In the genomic region with DNA sequence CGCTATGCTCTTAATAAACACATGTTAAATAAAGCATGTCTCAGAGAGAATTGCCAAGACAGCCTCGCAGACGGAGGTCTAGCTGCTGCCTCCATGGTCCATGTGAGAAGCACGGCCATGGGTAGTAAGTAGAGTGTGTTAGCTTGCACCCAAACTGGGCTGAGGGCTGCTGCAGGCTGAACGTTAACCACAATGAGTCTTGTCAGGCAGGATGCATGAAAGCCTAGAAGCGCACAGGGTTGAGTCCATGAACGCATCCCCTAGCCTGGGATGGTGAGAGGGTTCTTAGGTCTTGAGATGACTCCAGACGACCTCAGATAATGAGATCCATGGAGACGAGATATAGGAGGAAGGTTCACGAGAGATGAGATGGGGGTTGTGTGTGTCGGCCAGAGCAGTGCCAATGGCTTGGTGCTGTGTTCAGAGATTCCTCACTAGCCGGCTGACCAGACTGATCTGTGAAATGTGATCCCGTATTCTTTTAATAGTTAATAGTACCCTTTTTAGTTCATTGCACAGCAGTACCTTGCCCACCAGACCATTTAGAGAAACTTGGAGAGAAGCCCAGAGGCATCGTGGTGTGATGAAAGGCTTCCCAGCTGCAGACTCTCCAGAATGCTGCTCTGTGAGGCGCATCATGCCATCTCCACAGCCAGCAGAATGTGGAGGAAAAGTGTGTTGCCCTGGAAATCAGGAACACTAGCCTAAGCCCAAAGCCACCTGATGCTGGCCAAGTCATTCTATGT, we compare ENCODE assay signal across 15 mouse cellular contexts. TPM values are rescaled to one million over a fixed set of nuclear protein-coding genes. Genes with fewer than 3 reads are reported as not detected.
A peak's percentile ranks its signal among the peaks of the same experiment; 100 is the strongest.
DNase-seq lines count a peak whose midpoint lies in the region; ATAC-seq lines count a peak whose summit lies in the region.
"Had no signal": no experiment of that assay in that cellular context is flagged by ENCODE, and none has a peak within 500 bp of the region (broad histone marks: within the 10 kb centered on the region; RNA-seq: fewer than 3 reads in every experiment).

No protein-coding gene starts in this region.

- H3K9me3 ChIP-seq in heart, embryonic 12.5 days (replicated peaks), result no peaks in the 10 kb centered on the region
- H3K9me3 ChIP-seq in neural tube, embryonic 15.5 days (replicated peaks), result no peaks in the 10 kb centered on the region
- no peaks in the 10 kb centered on the region for H3K9me3 ChIP-seq in kidney, embryonic 16.5 days (ENCODE audit: low read length)
- no peaks in the 10 kb centered on the region for H3K9me3 ChIP-seq in intestine, embryonic 16.5 days (ENCODE audit: control insufficient read depth, low read length)
- H3K9me3 ChIP-seq: neural tube, embryonic 12.5 days had no signal

- no peak overlapping the region for H3K9ac ChIP-seq in heart, embryonic 12.5 days
- H3K9ac ChIP-seq in neural tube, embryonic 15.5 days (replicated peaks), result no peak overlapping the region
- H3K9ac ChIP-seq in kidney, embryonic 16.5 days (replicated peaks; ENCODE audit: low read length), result no peak overlapping the region
- H3K9ac ChIP-seq in intestine, embryonic 16.5 days (ENCODE audit: low read depth, low read length), result no peak overlapping the region
- H3K9ac ChIP-seq: neural tube, embryonic 12.5 days had no signal

- ATAC-seq in heart, embryonic 12.5 days (ENCODE audit: insufficient number of reproducible peaks, low FRiP score), result no peak; the same call in 1 of the 2 replicates
- peak; percentile 48; the same call in 1 of the 2 replicates for ATAC-seq in neural tube, embryonic 15.5 days (ENCODE audit: low FRiP score)
- peak; percentile 91 for ATAC-seq in kidney, embryonic 16.5 days (ENCODE audit: low FRiP score, low TSS enrichment)
- ATAC-seq in megakaryocyte progenitor cell, adult 5-6 weeks (replicated peaks; ENCODE audit: poor library complexity), result no peak
- no peak for ATAC-seq in intestine, embryonic 16.5 days

- no peaks in the 10 kb centered on the region for H3K27me3 ChIP-seq in heart, embryonic 12.5 days (replicated peaks)
- H3K27me3 ChIP-seq in neural tube, embryonic 15.5 days (replicated peaks), result no peaks in the 10 kb centered on the region
- H3K27me3 ChIP-seq in kidney, embryonic 16.5 days (ENCODE audit: insufficient read depth, low read length), result no peaks in the 10 kb centered on the region
- H3K27me3 ChIP-seq in intestine, embryonic 16.5 days (replicated peaks; ENCODE audit: control insufficient read depth, insufficient read depth, low read length), result no peaks in the 10 kb centered on the region
- H3K27me3 ChIP-seq: neural tube, embryonic 12.5 days had no signal

- H3K27ac ChIP-seq in heart, embryonic 12.5 days (ENCODE audit: poor library complexity, severe bottlenecking), result no peak overlapping the region
- no peak overlapping the region for H3K27ac ChIP-seq in neural tube, embryonic 15.5 days (replicated peaks)
- peak overlapping the region; percentile 59 for H3K27ac ChIP-seq in kidney, embryonic 16.5 days (ENCODE audit: low read length)
- no peak overlapping the region for H3K27ac ChIP-seq in intestine, embryonic 16.5 days (ENCODE audit: low read length)
- H3K27ac ChIP-seq: neural tube, embryonic 12.5 days had no signal

- WGBS in heart, embryonic 12.5 days, result 39% methylated on average over 15 of the region's 15 CpGs
- 65% methylated on average over 15 of the region's 15 CpGs for WGBS in neural tube, embryonic 15.5 days
- 40% methylated on average over 15 of the region's 15 CpGs for WGBS in kidney, embryonic 16.5 days
- 65% methylated on average over 15 of the region's 15 CpGs for WGBS in intestine, embryonic 16.5 days

- no peak overlapping the region for H3K4me3 ChIP-seq in heart, embryonic 12.5 days
- no peak overlapping the region for H3K4me3 ChIP-seq in neural tube, embryonic 15.5 days (replicated peaks)
- no peak overlapping the region for H3K4me3 ChIP-seq in kidney, embryonic 16.5 days (ENCODE audit: low read length)
- H3K4me3 ChIP-seq in intestine, embryonic 16.5 days (ENCODE audit: low read length), result no peak overlapping the region
- H3K4me3 ChIP-seq: erythroblast, embryonic 14.5 days; neural tube, embryonic 12.5 days had no signal

- peak; percentile 78 for DNase-seq in heart, adult 11 months
- DNase-seq in neural tube, embryonic 10.5 days (ENCODE audit: extremely low spot score, low spot score), result no peak
- DNase-seq in lung, postnatal 4 days, result peak; percentile 27 to 63
- DNase-seq: adrenal gland, postnatal 25 days; cerebellum, adult 9-11 months had no signal

- H3K4me2 ChIP-seq in heart, embryonic 12.5 days, result no peak overlapping the region
- no peak overlapping the region for H3K4me2 ChIP-seq in neural tube, embryonic 15.5 days
- no peak overlapping the region; the same call in 1 of the 2 replicates for H3K4me2 ChIP-seq in kidney, embryonic 16.5 days (replicated peaks; ENCODE audit: low read depth, low read length)
- H3K4me2 ChIP-seq in intestine, embryonic 16.5 days (ENCODE audit: low read depth, low read length), result no peak overlapping the region
- H3K4me2 ChIP-seq: neural tube, embryonic 12.5 days had no signal

- peaks cover 14% of the 10 kb centered on the region for H3K4me1 ChIP-seq in heart, embryonic 12.5 days (replicated peaks)
- peaks cover 11% of the 10 kb centered on the region for H3K4me1 ChIP-seq in neural tube, embryonic 15.5 days
- H3K4me1 ChIP-seq in kidney, embryonic 16.5 days (ENCODE audit: insufficient read depth, low read length), result peaks cover 13% of the 10 kb centered on the region; the same call in 1 of the 2 replicates
- no peaks in the 10 kb centered on the region for H3K4me1 ChIP-seq in intestine, embryonic 16.5 days (ENCODE audit: control insufficient read depth, insufficient read depth, low read length)
- H3K4me1 ChIP-seq: neural tube, embryonic 12.5 days had no signal

- H3K36me3 ChIP-seq in heart, embryonic 12.5 days, result no peaks in the 10 kb centered on the region
- H3K36me3 ChIP-seq in neural tube, embryonic 15.5 days, result no peaks in the 10 kb centered on the region
- no peaks in the 10 kb centered on the region for H3K36me3 ChIP-seq in kidney, embryonic 16.5 days (ENCODE audit: insufficient read depth, low read length)
- H3K36me3 ChIP-seq in intestine, embryonic 16.5 days (ENCODE audit: control insufficient read depth, insufficient read depth, low read length), result no peaks in the 10 kb centered on the region
- H3K36me3 ChIP-seq: neural tube, embryonic 12.5 days had no signal

RNA-seq across cellular contexts. Expression of gene Frmpd2, which starts 16.5 kb away (rescaled TPM):
- polyA plus RNA-seq in heart, embryonic 12.5 days (2016; fragmentation: Nextera tagmentation; extraction: Ambion mirVana), result 0.03 and 0.26 TPM in 2 replicates
- 0.24 TPM in 1 of 2 replicates, not detected in the other for polyA plus RNA-seq in neural tube, embryonic 15.5 days (2015; fragmentation: Nextera tagmentation; extraction: Ambion mirVana)
- 0.02 and 0.06 TPM in 2 replicates for polyA plus RNA-seq in kidney, embryonic 16.5 days (2015; fragmentation: Nextera tagmentation; extraction: Ambion mirVana)
- total RNA-seq in megakaryocyte progenitor cell, adult 5-6 weeks (2015), result not detected in 2 replicates
- not detected in 2 replicates for total RNA-seq in megakaryocyte progenitor cell, adult 5-6 weeks (2017)
- not detected in 2 replicates for polyA plus RNA-seq in intestine, embryonic 16.5 days (2015; fragmentation: Nextera tagmentation; extraction: Ambion mirVana)
- total RNA-seq: adrenal gland, postnatal 25 days; gastrocnemius, postnatal 4 days had no signal
- polyA plus RNA-seq: C2C12; erythroblast, embryonic 14.5 days; neural tube, embryonic 12.5 days; small intestine, adult 2 months had no signal

RNA-seq across cellular contexts. Expression of gene Mapk8, which starts 41.0 kb away (rescaled TPM):
- polyA plus RNA-seq in heart, embryonic 12.5 days (2016; fragmentation: Nextera tagmentation; extraction: Ambion mirVana), result 12.6 and 13.6 TPM in 2 replicates
- 30.0 and 32.8 TPM in 2 replicates for polyA plus RNA-seq in neural tube, embryonic 15.5 days (2015; fragmentation: Nextera tagmentation; extraction: Ambion mirVana)
- polyA plus RNA-seq in kidney, embryonic 16.5 days (2015; fragmentation: Nextera tagmentation; extraction: Ambion mirVana), result 15.2 and 18.3 TPM in 2 replicates
- total RNA-seq in megakaryocyte progenitor cell, adult 5-6 weeks (2015), result 35.5 and 38.3 TPM in 2 replicates
- 65.6 and 68.9 TPM in 2 replicates for total RNA-seq in megakaryocyte progenitor cell, adult 5-6 weeks (2017)
- 10.2 and 10.3 TPM in 2 replicates for polyA plus RNA-seq in intestine, embryonic 16.5 days (2015; fragmentation: Nextera tagmentation; extraction: Ambion mirVana)

Comparison
In these comparisons a context has a peak if more than half of its experiments do, and no peak if none do; other contexts are left out.
1. ATAC-seq: peak in neural tube, embryonic 15.5 days (single experiment) and kidney, embryonic 16.5 days (single experiment); none in heart, embryonic 12.5 days (single experiment), megakaryocyte progenitor cell, adult 5-6 weeks (single experiment) and intestine, embryonic 16.5 days (single experiment).